Mouse (Mus musculus) hindbrain, embryonic 13.5 days (tissue): ENCODE data around the gene C1ql1. TPM values are rescaled to one million over a fixed set of nuclear protein-coding genes. Genes with fewer than 3 reads are reported as not detected.

ENCODE experiments used
- ATAC-seq: fragments of 200-750 bp; cut with Nextera tagmentation; 2 replicates; pipeline ENCODE4 v1.8.0; 2017; ENCODE audit warnings: moderate TSS enrichment; ENCODE audit not compliant: low FRiP score
- H3K27ac ChIP-seq: fragments of 300-500 bp; sonication (generic); 2 replicates; pipeline ENCODE4 v1.5.1; 2015; ENCODE audit warnings: inconsistent platforms, mild to moderate bottlenecking, moderate library complexity
- H3K27me3 ChIP-seq: fragments of 300-500 bp; sonication (generic); 2 replicates; pipeline ENCODE4 v1.6.1; 2015; ENCODE audit warnings: mild to moderate bottlenecking, inconsistent platforms
- H3K36me3 ChIP-seq: fragments of 300-500 bp; sonication (generic); 2 replicates; pipeline ENCODE4 v1.6.1; 2015; ENCODE audit warnings: mild to moderate bottlenecking, inconsistent platforms
- H3K4me1 ChIP-seq: fragments of 300-500 bp; sonication (generic); replicated peaks from 2 replicates; pipeline ENCODE4 v1.6.1; 2015; ENCODE audit warnings: inconsistent platforms
- H3K4me2 ChIP-seq: fragments of 300-500 bp; sonication (generic); 2 replicates; pipeline ENCODE4 v1.6.1; 2015; ENCODE audit warnings: inconsistent platforms, mild to moderate bottlenecking, moderate library complexity
- H3K4me3 ChIP-seq: fragments of 300-500 bp; sonication (generic); 2 replicates; pipeline ENCODE4 v1.5.1; 2015; ENCODE audit warnings: mild to moderate bottlenecking, inconsistent platforms
- H3K9ac ChIP-seq: fragments of 300-500 bp; sonication (generic); 2 replicates; pipeline ENCODE4 v1.6.1; 2015; ENCODE audit warnings: mild to moderate bottlenecking, inconsistent platforms
- H3K9me3 ChIP-seq: fragments of 300-500 bp; sonication (generic); 2 replicates; pipeline ENCODE4 v1.6.1; 2016; ENCODE audit warnings: inconsistent platforms
- WGBS: fragments of 180-500 bp; shearing (Covaris S2); methylation state at CpG from one replicate; pipeline ENCODE4 v1.1.7; 2015; 5-methylcytosine and 5-hydroxymethylcytosine counted together
- polyA plus RNA-seq: library from polyadenylated mRNA; unstranded; fragments of >200 nt; fragmentation: Nextera tagmentation; extraction: Ambion mirVana; gene quantifications from 2 replicates; pipeline ENCODE4 v1.2.1, GENCODE M21; 2015

C1ql1 gene
- polyA plus RNA-seq, 1 experiment from 2014 or later: 5.7 TPM

DNA sequence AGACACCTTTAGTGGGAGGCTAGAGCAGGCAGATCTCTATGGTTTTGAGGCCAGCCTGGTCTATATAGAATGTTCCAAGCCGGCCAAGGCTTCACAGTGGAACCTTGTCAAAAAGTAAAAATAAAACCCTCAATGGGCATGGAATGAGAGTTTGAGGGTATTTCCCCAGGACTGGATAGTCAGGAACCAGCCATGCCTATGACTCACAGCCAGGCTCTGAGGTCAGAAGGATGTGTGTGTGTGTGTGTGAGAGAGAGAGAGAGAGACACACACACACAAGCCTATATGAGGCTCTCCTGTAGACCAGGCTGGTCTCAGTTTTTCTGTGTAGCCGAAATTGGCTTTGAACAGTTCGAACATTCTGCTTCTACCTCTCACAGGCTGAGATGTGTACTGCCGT is 51.8 kb downstream of the C1ql1 start:
- peaks cover 91% of the 10 kb centered on the region for H3K27me3 ChIP-seq
- no peaks in the 10 kb centered on the region for H3K9me3 ChIP-seq

DNA sequence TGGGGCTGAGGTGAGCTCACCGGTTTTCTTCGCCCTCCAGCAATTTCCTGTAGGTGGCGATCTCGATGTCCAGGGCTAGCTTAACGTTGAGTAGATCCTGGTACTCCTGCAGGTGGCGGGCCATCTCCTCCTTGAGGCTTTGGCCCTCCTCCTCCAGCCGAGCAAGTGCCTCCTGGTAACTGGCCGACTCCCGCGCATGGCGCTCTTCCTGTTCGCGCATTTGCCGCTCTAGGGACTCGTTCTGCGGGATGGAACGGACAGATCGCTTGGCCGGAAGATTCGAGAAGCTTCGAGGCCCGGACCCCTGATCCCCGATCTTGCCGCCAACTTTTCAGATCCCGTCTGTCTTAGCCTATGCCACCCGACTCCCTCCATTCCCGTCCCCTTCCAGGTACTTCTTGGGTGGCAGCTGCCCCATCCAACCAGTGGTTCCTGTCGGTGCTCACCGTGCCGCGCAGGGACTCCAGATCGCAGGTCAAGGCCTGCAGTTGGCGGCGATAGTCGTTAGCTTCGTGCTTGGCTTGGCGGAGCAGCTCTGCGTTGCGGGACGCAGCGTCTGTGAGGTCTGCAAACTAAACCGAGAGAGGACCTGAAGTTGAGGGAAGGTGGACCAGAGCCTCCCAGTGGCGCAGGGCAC is 53.4 kb downstream of the C1ql1 start:
- peak overlapping the region; percentile 40 for H3K4me2 ChIP-seq
- no peaks in the 10 kb centered on the region for H3K9me3 ChIP-seq
- WGBS: 4% methylated on average over 42 of the region's 43 CpGs
- no peaks in the 10 kb centered on the region for H3K36me3 ChIP-seq
- peak overlapping the region; percentile 43 for H3K9ac ChIP-seq
- peak overlapping the region; percentile 25 for H3K4me3 ChIP-seq
- peaks cover 87% of the 10 kb centered on the region for H3K27me3 ChIP-seq
- H3K4me1 ChIP-seq: peaks cover 18% of the 10 kb centered on the region
- H3K27ac ChIP-seq: no peak overlapping the region
- ATAC-seq: no peak

More for the DNA sequence above, 51.8 kb downstream of the C1ql1 start:
- H3K9ac ChIP-seq: no peak overlapping the region
- no peak overlapping the region for H3K4me3 ChIP-seq
- H3K4me2 ChIP-seq: no peak overlapping the region
- WGBS: 90% methylated on average over 4 of the region's 4 CpGs
- H3K27ac ChIP-seq: no peak overlapping the region
- ATAC-seq: no peak
- H3K4me1 ChIP-seq: peaks cover 20% of the 10 kb centered on the region
- H3K36me3 ChIP-seq: no peaks in the 10 kb centered on the region

DNA sequence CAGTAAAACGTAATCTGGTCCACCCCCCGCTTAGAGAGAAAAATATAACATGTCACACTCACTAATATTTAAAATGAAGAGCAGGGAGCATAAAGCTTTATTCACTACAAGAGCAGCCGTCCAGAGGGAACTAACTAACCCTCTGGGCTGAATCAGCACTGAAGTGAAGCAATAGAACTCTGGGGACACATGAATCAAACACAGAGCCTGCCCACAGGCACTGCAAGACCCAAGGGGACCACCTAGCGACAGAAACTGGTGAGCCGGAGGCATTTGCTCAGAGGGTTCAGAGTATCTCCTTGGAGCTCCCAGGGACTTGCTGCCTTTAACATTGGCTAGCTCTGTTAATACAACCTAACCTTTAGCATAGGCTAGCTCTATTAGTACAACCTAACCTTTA is 56.4 kb downstream of the C1ql1 start:
- Histone ChIP-seq H3K27me3 (peaks cover 75% of the 10 kb centered on the region), H3K36me3 (no peaks in the 10 kb centered on the region), H3K27ac (no peak overlapping the region), H3K4me1 (peaks cover 14% of the 10 kb centered on the region), H3K4me2 (no peak overlapping the region), H3K9ac (no peak overlapping the region), H3K9me3 (no peaks in the 10 kb centered on the region), H3K4me3 (no peak overlapping the region)
- 62% methylated on average over 5 of the region's 5 CpGs for WGBS
- ATAC-seq: no peak

Other genes with a start within 250 kb of the C1ql1 start
- 38.4 and 39.4 TPM in 2 replicates for gene Ccdc43, start 248.9 kb downstream of the C1ql1 start, polyA plus RNA-seq
- 27.6 and 35.7 TPM in 2 replicates for gene Adam11, start 185.2 kb downstream of the C1ql1 start, polyA plus RNA-seq
- gene Gjc1, start 127.0 kb downstream of the C1ql1 start, polyA plus RNA-seq: 43.8 and 44.8 TPM in 2 replicates
- gene Higd1b, start 110.8 kb downstream of the C1ql1 start, polyA plus RNA-seq: 2.4 and 4.2 TPM in 2 replicates
- 149 and 151 TPM in 2 replicates for gene Eftud2, start 65.7 kb downstream of the C1ql1 start, polyA plus RNA-seq
- 2.0 TPM in 2 replicates for gene Ccdc103, start 65.5 kb downstream of the C1ql1 start, polyA plus RNA-seq
- gene Fam187a, start 61.5 kb downstream of the C1ql1 start, polyA plus RNA-seq: not detected in 2 replicates
- gene Gfap, start 45.8 kb downstream of the C1ql1 start, polyA plus RNA-seq: 0.12 and 0.18 TPM in 2 replicates
- 2.4 and 2.6 TPM in 2 replicates for gene Kif18b, start 21.6 kb downstream of the C1ql1 start, polyA plus RNA-seq
- 37.8 and 44.5 TPM in 2 replicates for gene Nmt1, start 81.5 kb upstream of the C1ql1 start, polyA plus RNA-seq
- gene Dcakd, start 81.6 kb upstream of the C1ql1 start, polyA plus RNA-seq: 164 and 165 TPM in 2 replicates
- gene Plcd3, start 155.0 kb upstream of the C1ql1 start, polyA plus RNA-seq: 1.5 and 1.9 TPM in 2 replicates
- gene Acbd4, start 155.0 kb upstream of the C1ql1 start, polyA plus RNA-seq: 7.3 and 9.0 TPM in 2 replicates
- 3.6 and 4.3 TPM in 2 replicates for gene Hexim1, start 169.5 kb upstream of the C1ql1 start, polyA plus RNA-seq
- gene Hexim2, start 185.7 kb upstream of the C1ql1 start, polyA plus RNA-seq: 21.3 and 22.3 TPM in 2 replicates
- gene Fmnl1, start 224.4 kb upstream of the C1ql1 start, polyA plus RNA-seq: 3.1 and 3.3 TPM in 2 replicates